In genomic region chr2:12034323-12034585, GRCm38 (mm10) we compare ENCODE assay signal across 15 mouse cellular contexts.
A peak's percentile ranks its signal among the peaks of the same experiment; 100 is the strongest.
DNase-seq lines count a peak whose midpoint lies in the region; ATAC-seq and TF ChIP-seq lines count a peak whose summit lies in the region.
"Had no signal": no experiment of that assay in that cellular context is flagged by ENCODE, and none has a peak within 500 bp of the region (broad histone marks: within the 10 kb centered on the region; RNA-seq: fewer than 3 reads in every experiment).

No protein-coding gene starts in this region.

- peaks cover 3 to 5% of the 10 kb centered on the region in 2 experiments; a peak in 3 of 4 replicates for H3K4me1 ChIP-seq in heart, embryonic 14.5 days (ENCODE audit: control insufficient read depth in 2 of 2, insufficient read depth in 2 of 2, low read length in 2 of 2)
- no peaks in the 10 kb centered on the region; the same call in 1 of the 2 replicates for H3K4me1 ChIP-seq in embryonic fibroblast, embryonic 13.5 days (ENCODE audit: control insufficient read depth, insufficient read depth, low read length)
- H3K4me1 ChIP-seq: forebrain, embryonic 10.5 days had no signal

- H3K36me3 ChIP-seq in heart, embryonic 14.5 days (ENCODE audit: control insufficient read depth, insufficient read depth, low read length) = no peaks in the 10 kb centered on the region
- no peaks in the 10 kb centered on the region for H3K36me3 ChIP-seq in macrophage (ENCODE audit: inconsistent target)
- H3K36me3 ChIP-seq: forebrain, embryonic 10.5 days; hindbrain, embryonic 10.5 days had no signal

- H3K79me2 ChIP-seq in macrophage (ENCODE audit: inconsistent target) = no peaks in the 10 kb centered on the region

- H3K9me3 ChIP-seq in heart, embryonic 14.5 days (ENCODE audit: control insufficient read depth, low read length) = no peaks in the 10 kb centered on the region
- H3K9me3 ChIP-seq: forebrain, embryonic 10.5 days; hindbrain, embryonic 10.5 days; megakaryocyte, embryonic 14.5 days had no signal

- no peak for TF ChIP-seq POLR2A in embryonic fibroblast, embryonic 13.5 days (IDR thresholded peaks at IDR 0.05; ENCODE audit: low read depth, low read length)

- H3K27ac ChIP-seq in heart, embryonic 14.5 days (replicated peaks in 1 of 2; ENCODE audit: control insufficient read depth in 1 of 2, insufficient read depth in 1 of 2, low read depth in 2 of 2, low read length in 2 of 2) = peak overlapping the region; percentile 72 to 78
- H3K27ac ChIP-seq in embryonic fibroblast, embryonic 13.5 days (ENCODE audit: insufficient read depth, low read length) = peak overlapping the region; percentile 11
- H3K27ac ChIP-seq in macrophage = peak overlapping the region; percentile 70; the same call in 1 of the 2 replicates
- H3K27ac ChIP-seq: hindbrain, embryonic 10.5 days; liver, embryonic 14.5 days had no signal

- H3K27me3 ChIP-seq in heart, embryonic 14.5 days (ENCODE audit: control insufficient read depth, insufficient read depth, low read length) = no peaks in the 10 kb centered on the region
- H3K27me3 ChIP-seq: megakaryocyte, embryonic 14.5 days had no signal

- 69% methylated on average over 8 of the region's 8 CpGs for WGBS in heart, embryonic 14.5 days
- 95% methylated on average over 8 of the region's 8 CpGs for WGBS in macrophage (ENCODE audit: missing documents)

- TF ChIP-seq CTCF in embryonic fibroblast, embryonic 13.5 days (IDR thresholded peaks at IDR 0.05; ENCODE audit: borderline replicate concordance, insufficient read depth, low read length) = no peak

- no peak overlapping the region for H3K9ac ChIP-seq in heart, embryonic 14.5 days (ENCODE audit: low read length)
- H3K9ac ChIP-seq: liver, embryonic 14.5 days had no signal

- peak overlapping the region; percentile 34; the same call in 1 of the 2 replicates for H3K4me2 ChIP-seq in heart, embryonic 14.5 days (ENCODE audit: low read length)

- DNase-seq in heart, postnatal 36 days = no peak
- peak; percentile 18 to 31 for DNase-seq in kidney, postnatal 4 days
- no peak for DNase-seq in kidney, adult 9 months
- no peak for DNase-seq in left cerebral cortex, adult 18-20 months (ENCODE audit: low spot score in 2 of 2)
- DNase-seq: cerebellum, postnatal 14 days; gastrocnemius, postnatal 14 days; right cerebral cortex, postnatal 25 days had no signal

- intact Hi-C loops in heart, postnatal 36 days (cut with DNase I) = no loop called here

- no peak for ATAC-seq in heart, embryonic 14.5 days (ENCODE audit: insufficient number of reproducible peaks, insufficient read depth, low FRiP score, low read depth)
- ATAC-seq: inflammation-experienced regulatory T-cells, adult 6 months had no signal

- no peak overlapping the region for H3K4me3 ChIP-seq in heart, embryonic 14.5 days (ENCODE audit: control insufficient read depth in 1 of 2, insufficient read depth in 1 of 2, low read depth in 1 of 2, low read length in 2 of 2)
- no peak overlapping the region for H3K4me3 ChIP-seq in embryonic fibroblast, embryonic 13.5 days (ENCODE audit: insufficient read depth, low read length)
- no peak overlapping the region for H3K4me3 ChIP-seq in macrophage (ENCODE audit: inconsistent target)
- H3K4me3 ChIP-seq: forebrain, embryonic 10.5 days; hindbrain, embryonic 10.5 days; megakaryocyte, embryonic 14.5 days had no signal

Comparison
In these comparisons a context has a peak if more than half of its experiments do, and no peak if none do; other contexts are left out.
1. DNase-seq: peak in kidney, postnatal 4 days (2 of 2); none in heart, postnatal 36 days (0 of 2), kidney, adult 9 months (single experiment) and left cerebral cortex, adult 18-20 months (0 of 2).
2. H3K27ac ChIP-seq: peak in every context shown above with its lines; median percentile 75 in heart, embryonic 14.5 days; 70 in macrophage; 11 in embryonic fibroblast, embryonic 13.5 days.